Mouse (Mus musculus): ENCODE data around the gene Defb48.
A peak's percentile ranks its signal among the peaks of the same experiment; 100 is the strongest.

Defb48 gene

DNA sequence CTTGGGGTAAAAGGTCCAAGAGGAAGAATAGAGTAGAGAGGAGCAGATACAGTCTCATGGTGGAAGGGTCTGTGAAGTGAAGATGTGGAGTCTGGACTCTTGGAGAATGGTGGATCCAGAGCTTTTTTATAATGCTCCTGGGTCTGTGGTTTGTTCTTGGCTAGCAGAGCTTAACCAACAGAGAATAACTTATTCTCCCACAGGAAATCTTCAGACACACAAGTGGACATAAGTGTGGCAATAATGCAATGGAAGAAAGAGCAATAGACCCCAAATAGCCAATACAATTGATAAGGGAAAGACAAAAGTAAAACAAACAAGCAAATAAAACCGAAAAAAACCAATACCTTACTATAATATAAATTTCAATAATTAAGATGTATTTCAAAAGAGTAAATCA, at the start of gene Defb48:
TSS of gene Defb48 (minus strand) at position 101 of the 400 bp plus-strand sequence.
- no peak for DNase-seq

DNA sequence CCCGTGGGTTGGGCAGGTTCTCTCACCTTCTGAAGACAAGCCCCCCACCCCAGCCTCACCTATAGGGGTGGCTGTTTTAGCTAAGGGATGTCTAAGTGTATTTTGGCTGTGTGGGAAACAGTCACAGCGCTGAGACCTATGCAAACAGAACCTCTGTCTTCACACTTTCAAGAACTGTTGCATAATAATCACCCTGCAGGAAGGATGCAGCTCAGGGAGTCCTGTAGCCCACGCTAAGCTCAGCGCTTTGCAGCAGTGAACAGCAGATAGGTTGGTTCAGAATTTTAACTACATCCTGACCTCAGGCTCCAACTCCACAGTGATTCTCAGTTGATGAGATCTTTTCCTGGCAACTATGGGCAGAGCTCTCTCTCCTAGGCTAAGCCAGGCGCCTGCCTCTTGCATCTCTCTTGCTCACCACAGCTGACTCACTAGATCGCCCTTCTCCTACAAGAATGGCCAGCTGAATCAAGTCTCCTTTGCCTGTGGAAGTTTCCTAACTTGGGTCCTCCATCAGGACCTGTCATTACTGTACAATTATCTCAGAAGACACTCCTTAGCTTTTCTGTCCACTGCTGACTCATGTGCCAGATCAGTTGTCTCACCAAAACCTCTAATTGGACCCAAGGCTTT, 36.3 kb upstream of the Defb48 start:
- no peak for DNase-seq

DNA sequence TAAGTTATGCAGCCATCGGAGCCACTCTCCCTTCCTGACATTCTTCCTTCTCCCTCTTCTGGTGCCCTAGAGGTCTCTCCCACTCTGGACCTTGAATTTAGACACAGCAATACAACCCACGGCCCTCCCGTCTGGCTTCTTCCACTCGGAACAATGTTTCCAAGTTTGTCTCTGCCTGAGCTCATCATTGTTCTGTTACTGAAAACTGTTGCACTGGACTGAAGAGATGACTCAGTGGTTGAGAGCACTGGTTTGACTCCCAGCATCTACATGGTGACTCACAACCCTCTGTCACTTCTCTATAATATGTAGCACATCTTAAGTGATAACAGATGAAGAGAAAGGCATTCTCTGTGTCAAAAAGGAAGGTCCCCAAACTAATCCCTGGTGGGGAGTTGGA, 30.4 kb upstream of the Defb48 start:
- no peak for DNase-seq

DNA sequence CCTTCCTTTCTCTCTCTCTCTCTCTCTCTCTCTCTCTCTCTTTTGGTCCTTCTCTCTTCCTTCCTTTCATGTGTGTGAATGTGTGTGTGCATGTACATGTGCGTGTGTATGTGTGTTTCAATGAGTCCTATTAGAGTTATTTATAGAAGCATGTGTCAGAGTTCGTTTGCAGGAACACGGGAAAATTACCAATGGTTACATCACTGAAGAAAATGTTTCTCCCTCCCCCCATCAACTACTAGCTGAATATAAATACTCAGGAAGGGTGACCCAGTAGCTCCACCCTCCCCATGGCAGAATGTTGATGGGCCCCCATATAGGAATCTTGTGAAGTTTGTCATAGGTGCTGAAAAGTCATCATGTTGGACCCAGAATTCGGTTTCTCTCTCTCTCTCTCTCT, 28.8 kb upstream of the Defb48 start:
- DNase-seq = no peak

DNA sequence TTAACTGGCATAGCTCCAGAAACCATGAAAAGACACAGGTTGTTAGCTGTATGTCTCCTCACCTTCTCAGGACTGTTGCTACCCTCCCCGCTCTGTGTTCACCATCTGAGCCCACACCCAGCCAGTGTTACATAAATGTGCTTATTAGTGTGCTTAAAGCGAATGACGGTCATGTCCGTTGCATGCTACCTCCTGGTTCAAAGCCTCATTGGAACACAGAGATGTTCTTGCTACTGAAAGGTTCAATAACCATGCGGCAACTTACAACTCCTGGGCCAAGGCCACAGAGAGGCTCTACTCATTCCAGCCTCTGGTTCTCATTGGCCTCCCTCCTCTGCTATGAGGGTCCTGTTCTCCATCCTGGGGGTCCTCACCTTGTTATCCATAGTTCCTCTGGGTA, 27.2 kb upstream of the Defb48 start, which contains the start of gene Defb43:
TSS of gene Defb43 (plus strand) at position 301 of the 400 bp plus-strand sequence.
- no peak for DNase-seq

DNA sequence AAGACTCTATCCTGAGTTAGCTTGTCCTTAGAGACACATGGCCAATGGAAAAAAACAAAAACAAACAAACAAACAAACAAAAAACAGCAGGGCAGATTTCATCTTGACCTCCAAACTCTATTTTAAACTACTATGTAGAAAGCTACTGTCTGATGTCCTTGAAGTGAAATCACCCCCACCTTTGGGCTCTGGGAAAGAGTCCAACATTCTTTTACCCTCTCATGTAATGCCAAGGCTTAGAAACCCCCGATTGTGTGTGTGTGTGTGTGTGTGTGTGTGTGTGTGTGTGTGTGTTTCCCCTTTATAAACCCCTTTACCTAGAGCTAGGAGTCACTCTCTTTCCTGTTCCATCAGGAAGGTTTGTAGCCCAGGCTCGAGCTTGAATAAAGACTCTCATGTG, 18.3 kb upstream of the Defb48 start:
- DNase-seq = no peak

DNA sequence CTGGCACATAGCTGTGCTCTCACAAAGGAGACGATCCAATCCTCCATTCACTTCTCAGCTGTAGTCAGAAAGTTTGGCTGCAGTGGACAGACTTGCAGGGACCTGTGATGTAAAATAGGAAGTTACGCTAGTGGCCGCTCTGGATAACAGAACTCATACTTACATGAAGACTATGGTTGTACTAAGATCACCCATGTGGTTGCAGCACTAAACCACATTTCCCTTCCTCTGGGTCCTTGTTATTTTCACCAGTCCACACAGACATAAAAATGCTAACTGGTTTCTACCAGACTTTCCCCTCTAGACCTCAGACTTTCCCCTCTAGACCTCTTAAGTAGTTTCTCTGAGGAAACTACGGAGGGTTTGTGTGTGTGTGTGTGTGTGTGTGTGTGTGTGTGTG, 14.7 kb upstream of the Defb48 start:
- no peak for DNase-seq

DNA sequence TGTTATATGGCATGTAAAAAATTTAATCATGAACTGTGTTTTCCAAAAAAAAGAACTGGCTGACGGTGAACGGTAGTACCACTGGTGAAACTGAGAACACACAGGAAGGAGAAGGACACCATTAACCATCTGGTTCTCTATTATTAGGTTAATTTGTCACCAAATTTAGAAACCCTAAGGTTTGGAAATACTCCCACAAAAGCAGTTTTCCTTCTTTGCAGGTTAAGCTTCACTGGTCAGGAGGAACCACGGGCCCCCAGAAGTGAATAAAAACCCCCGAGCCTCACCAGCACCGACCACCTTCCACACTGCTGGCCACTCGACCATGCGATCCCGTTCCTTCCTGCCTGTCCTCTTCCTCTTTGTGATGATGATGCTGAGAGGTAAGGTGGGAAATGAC, 13.5 kb upstream of the Defb48 start, which contains the start of gene Defb47:
TSS of gene Defb47 (plus strand) at position 301 of the 400 bp plus-strand sequence.
- DNase-seq = no peak

DNA sequence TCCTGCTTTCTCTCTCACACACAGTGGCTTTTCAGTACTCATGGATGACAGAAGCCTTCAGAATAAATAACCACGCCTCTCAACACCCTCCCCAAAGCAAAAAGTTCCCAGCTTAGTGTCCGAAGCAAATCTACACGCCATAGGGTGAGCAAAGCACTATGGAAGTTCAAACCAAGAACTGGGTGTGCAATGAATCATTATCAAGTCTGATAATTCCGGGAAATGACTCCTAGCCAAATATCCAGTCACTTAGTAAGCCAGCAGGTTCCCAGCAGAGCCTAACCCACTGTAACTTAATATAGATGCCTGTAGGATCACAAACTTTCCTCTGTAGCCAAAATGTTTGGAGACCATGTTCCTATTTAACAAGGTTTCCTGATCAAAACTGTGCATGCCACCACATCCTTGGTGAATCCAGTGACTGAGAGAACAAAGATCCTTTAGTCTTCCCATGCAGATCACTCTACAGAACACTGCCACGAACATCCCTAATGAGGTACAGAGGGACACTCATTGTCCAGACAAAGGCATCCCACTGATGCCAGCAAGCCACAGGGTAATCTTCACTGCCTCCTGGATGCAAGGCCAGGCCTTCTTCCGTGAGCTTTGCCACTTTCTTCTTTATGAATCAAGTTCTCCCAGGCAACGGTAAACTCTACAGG, 7.7 kb upstream of the Defb48 start:
- DNase-seq = no peak

DNA sequence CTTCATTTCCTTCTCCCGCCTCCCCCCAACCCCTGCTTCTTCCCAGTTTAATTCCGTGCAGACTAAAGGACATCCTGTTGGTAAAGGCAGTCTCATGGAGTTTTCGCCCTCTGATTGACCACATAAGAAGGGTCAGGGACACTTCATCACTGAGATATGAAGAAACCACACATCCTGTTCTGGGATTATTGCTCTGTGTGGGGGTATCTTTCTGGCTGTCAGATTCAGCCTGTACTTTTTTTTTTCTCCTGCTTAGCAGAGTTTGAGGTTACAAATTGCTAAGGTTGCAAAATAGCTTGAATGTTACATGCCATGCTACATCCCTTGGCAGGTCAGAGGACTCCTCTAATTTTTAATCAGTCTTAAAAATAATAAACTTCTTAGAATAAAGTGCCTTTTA, 7.0 kb upstream of the Defb48 start:
- DNase-seq = no peak

DNA sequence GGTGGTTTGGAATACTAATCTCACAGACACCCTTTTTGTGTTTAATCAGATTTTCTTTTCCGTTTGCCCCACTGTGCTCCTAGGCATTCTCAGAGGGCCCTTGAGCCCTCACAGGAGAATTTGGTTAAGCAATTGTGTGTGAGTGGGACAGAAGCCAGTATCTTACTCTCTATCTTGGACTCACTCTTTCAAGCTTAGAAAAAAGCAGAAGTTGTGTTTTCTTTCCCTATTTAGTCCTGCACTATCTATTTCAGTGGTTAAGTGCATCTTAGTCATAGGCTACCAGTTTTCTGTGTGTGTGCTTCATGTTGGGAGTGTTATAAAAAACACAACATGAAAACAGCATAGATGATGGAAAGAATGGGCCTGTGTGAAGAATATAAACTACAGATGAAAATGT, 4.5 kb downstream of the Defb48 start:
- DNase-seq = no peak

DNA sequence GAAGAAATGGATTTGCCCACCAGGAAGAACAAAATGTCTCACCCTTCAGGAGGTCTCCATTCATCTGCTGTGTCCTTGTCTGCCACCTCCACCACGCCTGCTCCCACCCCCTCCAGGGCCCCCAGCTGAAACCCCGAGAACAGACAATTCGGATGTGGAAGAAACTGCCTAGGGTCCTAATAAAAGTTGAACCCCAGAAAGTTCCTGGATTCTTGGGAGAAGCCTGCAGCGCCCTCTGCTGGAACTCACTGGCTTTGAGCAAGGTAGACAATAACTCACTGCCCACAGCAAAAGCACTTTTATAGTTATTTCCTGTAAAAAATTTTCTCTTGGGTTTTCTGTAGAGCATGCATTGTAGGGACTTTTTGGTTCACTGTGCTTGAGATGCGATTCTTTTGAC, 9.3 kb downstream of the Defb48 start:
- DNase-seq = peak; percentile 78 to 85

DNA sequence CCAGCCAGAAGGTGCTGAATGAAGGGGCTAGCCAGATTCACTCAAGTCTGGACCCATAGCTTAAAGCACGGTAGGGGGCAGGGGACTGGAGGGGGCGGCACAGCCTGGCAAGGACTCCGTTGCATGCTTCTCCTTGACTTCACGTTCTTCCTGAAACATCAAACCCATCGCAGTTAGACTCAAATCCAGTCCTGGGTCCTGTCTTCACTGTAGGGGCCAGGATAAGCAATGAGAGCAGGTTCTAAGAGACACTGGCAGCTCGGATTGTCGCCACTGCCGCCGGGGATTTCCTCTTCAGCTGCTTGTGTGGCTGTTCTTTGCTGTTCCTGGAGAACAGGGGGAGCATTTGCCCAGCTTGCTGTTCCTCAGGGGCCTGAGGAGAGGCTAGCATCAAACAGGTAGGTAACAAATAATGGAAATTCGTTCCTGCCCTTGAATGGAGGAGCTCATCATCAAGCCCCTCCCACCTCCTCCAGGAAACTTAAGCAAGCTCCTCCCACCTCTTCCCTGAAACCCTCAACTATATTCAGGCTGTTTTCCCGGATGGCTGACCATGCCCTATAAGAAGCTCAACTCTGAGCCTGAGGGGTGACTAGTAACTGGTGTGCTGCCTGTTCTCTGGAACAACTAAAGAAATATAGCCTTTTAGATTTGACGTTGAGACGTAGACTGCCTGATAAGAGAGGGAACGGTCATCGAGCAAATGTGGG, 18.3 kb downstream of the Defb48 start:
- no peak for DNase-seq

DNA sequence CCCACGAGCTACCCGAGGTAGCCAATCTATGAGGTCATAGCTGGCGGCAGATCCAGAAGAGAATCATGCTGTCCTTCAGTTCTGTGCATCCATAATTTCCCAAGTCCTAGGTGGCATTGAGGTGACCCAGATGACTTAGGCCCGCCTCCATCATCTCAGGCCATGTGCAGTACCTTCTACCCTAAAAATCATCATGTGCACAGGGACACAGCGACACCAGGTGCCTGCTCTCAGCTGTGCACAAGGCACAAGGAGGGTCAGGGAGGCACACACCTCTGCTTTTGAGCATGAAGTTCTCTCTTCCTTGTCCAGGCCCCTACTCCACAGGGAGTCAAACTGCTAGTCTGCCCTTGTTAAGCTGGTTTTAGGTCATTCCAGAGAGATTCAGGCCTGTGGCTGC, 19.0 kb downstream of the Defb48 start:
- DNase-seq = peak in 1 of 2 experiments; percentile 16

DNA sequence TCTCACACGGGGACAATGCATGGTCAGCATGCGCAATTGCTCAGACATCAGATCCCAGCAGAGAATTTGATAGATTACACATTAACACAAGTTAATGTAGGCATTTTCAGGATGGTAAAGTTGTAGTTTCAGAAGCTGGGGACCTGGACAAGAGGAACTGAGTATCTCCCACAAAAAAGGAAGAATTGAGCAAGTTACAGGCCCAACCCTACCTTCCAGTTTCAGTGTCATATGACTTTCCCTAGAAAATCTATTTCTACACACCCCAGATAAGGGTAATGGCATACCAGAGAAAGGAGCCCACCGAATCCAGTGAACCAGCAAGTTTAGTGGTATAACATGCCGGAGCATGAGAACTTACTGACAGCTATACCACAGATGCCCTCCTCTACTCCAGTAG, 20.7 kb downstream of the Defb48 start:
- DNase-seq = no peak

DNA sequence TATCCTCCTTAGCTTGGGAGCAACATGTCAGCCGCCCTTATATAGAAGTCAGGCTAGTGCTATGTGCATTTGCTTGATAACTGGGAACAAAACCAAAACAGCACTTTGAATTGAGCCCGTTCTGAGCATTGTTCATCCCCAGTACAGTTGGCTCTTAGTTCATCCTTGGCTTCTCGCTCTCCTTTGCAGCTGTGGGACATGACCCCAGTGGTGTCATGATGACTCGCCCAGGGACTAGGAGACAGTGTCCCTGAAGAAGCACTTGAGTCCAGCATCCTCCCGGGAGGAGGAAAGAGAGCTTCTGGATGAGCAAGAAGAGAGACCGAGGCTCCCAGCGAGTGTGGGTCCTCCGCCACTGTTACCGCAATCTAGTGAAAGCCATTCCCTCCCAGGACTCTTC, 28.2 kb downstream of the Defb48 start:
- DNase-seq = no peak

DNA sequence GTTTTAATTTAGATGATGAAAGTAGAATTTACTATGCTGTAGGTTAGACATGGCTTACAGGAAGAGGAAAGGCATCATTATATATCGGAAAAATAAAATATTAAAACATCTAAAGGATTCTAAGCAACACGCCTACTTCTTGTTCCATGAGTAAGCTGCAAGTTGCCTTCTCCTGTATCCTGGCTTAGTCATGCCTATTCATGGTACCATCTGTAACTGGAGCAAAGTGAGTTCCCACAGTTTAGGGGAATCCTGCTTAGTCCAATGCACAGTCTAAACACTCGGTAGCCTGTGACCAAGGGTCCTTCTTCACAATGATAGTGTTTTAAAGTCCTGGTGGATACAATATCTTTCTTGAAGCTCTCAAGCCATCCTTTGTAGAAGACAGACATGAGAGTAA, 37.5 kb downstream of the Defb48 start:
- DNase-seq = no peak

DNA sequence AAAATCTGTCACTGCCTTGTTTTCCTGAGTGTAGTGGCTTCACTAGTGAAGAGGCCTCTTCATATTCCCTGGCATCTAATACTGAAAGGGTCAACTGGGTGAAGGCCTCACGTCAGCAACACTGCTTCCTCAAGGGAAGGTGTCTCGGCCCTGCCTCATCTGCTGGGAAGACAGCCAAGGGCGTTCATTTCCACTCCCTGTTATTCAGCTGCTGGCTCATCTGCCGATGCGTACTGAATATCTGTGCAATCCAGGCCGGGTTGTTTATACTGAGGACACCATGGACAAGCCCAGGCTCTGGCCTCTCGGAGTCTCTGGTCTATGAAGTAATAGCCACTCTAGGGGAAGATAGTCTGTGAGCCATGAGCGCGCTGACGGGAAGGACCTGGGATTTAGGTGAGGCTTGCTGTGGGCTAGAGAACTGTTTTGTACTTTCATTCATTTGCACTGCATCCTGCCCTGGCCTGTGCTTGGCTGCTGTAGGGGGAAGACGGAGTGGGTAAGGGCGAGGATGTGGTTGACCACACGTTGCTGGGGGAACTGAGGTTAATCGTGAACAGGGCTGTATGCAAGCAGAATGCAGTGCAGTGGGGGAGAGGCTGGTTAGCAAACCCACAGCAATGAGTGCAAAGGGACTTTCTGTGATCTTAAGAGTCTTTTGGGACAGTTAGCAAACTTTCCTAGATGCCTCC, 43.8 kb downstream of the Defb48 start:
- no peak for DNase-seq

DNA sequence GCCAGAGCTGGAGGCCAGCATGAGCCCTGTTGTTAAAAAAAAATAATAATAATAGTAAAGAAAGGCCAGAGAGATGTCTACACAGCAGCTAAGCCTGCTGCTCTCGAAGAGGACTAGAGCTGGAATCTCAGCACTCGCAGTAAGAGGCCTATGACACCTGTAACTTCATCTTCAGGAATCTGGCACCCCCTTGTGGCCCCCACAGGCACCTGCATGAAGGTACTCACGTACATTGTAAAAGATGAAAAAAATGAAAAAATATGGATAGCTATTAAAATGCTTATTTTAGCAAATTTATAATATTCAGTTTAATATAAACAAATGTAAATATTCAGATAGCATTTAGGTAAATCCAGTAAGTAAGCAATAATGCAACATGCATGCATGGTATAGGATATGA, 44.9 kb downstream of the Defb48 start:
- peak in 1 of 2 experiments; percentile 41 for DNase-seq

DNA sequence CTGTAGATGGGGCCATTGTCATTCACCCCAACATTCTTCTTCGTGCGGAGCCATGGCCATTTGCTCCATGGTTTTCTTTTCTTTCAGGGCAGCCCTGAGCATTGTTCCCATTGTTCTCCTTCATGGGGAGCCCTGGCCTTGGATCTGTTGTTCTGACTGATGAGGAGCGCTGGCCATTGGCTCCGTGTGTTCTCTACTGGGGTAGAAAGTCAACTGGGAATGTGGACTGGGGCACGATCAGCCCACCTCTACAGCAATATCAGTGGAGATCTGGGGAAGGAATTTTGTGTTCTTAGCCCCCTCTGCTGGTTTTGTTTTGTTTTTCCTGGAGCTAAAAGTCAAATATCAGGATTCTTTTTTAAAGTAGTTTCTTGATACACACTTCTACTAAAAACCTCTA, 46.6 kb downstream of the Defb48 start:
- peak; percentile 47 to 58 for DNase-seq

DNA sequence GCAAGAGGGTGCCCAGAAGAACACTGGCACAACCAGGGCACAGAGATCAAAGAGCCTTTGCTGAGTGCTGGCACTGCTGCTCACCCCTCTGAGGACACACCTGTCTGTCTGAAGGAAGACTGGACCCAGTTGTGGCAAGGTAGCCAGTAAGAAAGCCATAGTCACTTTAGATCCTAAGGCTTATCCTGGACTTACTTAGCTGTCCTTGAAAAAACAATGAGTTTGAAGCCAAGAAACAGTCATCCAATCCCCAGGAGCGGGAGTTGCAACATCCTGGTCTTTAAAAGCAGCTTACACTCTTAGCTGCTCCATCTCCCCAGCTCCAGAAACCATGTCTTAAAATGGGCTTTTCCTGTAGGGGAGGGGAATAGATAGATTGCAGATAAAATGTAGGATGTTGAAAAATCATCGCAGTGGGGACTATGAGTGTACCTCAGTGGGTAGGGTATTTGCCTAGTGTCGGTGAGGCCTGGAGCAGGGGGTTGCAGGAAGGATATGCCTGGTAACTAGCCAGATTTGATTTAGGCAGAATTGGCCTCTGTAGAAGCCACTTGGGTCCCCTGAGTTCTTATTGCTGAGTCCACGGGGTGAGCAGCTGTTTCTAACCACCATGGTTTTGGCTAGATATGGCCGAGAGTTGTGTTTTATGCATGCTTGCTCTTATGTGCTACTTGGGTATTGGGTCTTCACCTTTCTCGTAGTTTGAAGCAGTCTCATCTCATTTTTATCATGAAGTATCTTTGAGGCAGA, 47.5 kb downstream of the Defb48 start:
- no peak for DNase-seq

DNA sequence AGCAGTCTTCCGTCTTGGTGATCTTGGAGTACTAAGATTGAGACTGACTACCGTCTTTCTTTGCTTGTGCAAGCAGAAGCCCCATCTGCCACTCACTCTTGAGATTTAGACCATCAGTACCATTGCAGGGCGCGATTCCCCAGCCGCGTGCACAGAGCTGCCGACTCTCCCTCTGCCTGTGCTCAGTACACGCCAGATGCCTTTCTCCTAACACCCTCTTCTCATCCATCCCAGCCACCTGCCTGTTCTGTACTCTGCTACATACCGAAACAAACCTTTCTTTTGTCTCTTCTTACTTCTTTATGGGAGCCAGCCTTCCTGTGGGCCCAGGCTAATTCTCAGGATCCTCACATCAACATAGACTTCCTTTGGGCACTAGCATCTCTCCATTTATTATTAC, 48.9 kb downstream of the Defb48 start:
- DNase-seq = no peak

DNA sequence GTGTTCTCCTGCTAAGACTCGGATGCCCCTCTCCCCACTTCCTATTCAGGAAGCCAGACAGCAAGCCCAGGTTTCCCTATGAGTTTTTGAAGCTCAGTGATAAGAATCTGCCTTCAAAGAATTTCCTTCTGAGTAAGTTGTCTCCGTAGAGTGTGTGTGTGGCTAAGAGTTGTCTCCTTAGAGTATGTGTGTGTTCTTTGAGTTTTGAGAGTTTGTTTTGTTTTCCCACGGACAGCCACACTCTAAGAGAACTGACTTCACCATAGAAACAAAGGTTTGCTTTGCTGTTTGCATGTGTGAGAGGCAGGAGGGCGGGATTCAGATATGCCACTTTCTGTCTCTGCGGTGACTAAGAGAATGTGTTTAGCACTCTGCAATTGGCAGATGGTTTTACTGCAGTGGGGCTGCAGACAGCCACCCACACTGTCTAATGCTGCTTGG, 56.2 kb downstream of the Defb48 start:
- DNase-seq = no peak

Measured in cerebellum, postnatal 14 days (tissue).